Mouse (Mus musculus): ENCODE measurements around the gene Unc93b1. TPM values are rescaled to one million over a fixed set of nuclear protein-coding genes. Genes with fewer than 3 reads are reported as not detected.
"Not testable (repeated sequence)": the region's sequence is repeated elsewhere in the genome, so short reads cannot be mapped to it uniquely, and the experiment has no call there.

Unc93b1 gene
- polyA plus RNA-seq, 1 experiment, result 174 TPM

DNA sequence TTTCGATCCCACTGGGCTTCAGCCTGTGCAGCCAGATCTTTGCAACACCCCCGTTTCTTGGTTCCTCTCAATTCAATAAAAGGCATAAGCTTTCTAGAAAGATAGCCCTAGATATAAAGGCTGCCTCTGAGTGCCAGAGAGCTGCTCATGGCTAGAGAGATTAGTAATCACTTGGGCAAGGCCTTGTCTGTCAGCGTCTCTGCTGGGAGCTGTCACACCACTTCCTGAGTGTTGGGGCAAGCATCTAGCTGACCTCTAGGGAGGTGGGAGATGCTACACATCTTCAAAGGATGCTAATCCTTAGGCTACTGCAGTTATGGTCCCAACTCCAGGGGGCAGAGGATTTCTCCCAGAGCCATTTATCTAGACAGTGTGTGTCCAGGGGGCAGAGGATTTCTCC lies 32.3 kb downstream of the Unc93b1 start:
- DNase-seq, result no peak
- no peaks in the 10 kb centered on the region for H3K36me3 ChIP-seq (ENCODE audit: control insufficient read depth, insufficient read depth, low read length)
- no peaks in the 10 kb centered on the region for H3K4me1 ChIP-seq (replicated peaks; ENCODE audit: control insufficient read depth, insufficient read depth, low read length)
- WGBS, result 77% methylated on average over 3 of the region's 3 CpGs
- H3K27ac ChIP-seq (ENCODE audit: control insufficient read depth, insufficient read depth, low read length), result no peak overlapping the region
- TF ChIP-seq POLR2A (IDR thresholded peaks at IDR 0.05; ENCODE audit: control insufficient read depth, extremely low read depth, insufficient read depth, low read length, poor library complexity) (no peak), CTCF (IDR thresholded peaks at IDR 0.05; ENCODE audit: borderline replicate concordance, control insufficient read depth, extremely low read depth, insufficient read depth, low read length, poor library complexity) (no peak)
- no peak overlapping the region for H3K4me3 ChIP-seq (ENCODE audit: control insufficient read depth, insufficient read depth, low read length)
- H3K27me3 ChIP-seq (ENCODE audit: control insufficient read depth, insufficient read depth, low read length), result no peaks in the 10 kb centered on the region

DNA sequence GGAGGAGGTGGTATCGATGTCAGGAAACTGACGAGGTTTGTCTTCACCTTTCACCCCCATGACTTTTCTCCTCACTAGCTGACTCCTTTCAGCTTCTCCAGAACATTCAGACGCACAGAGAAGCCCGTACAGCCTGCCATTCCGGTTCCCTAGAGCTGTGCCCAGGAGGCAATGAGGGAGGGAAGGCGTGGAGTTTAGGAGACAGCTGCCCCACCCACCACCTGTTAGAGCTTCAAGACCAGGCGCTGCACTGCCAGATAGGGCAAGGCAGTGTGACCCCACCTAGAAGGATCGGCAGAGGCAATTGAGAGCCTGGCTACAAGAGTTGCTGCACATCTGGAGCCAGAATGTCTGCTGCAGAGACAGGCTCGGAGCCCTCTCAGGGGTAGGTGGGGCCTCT lies 37.2 kb downstream of the Unc93b1 start, which contains the start of gene Aldh3b2:
TSS of gene Aldh3b2 (plus strand) at position 100 of the 400 bp plus-strand sequence.
- 79% methylated on average over 9 of the region's 9 CpGs for WGBS
- H3K27me3 ChIP-seq (ENCODE audit: control insufficient read depth, insufficient read depth, low read length), result no peaks in the 10 kb centered on the region
- TF ChIP-seq CTCF (IDR thresholded peaks at IDR 0.05; ENCODE audit: borderline replicate concordance, control insufficient read depth, extremely low read depth, insufficient read depth, low read length, poor library complexity) (no peak), POLR2A (IDR thresholded peaks at IDR 0.05; ENCODE audit: control insufficient read depth, extremely low read depth, insufficient read depth, low read length, poor library complexity) (no peak)
- H3K4me1 ChIP-seq (replicated peaks; ENCODE audit: control insufficient read depth, insufficient read depth, low read length), result no peaks in the 10 kb centered on the region
- no peak within 1 kb of the TSS for H3K27ac ChIP-seq (ENCODE audit: control insufficient read depth, insufficient read depth, low read length)
- H3K4me3 ChIP-seq (ENCODE audit: control insufficient read depth, insufficient read depth, low read length), result no peak within 1 kb of the TSS
- DNase-seq, result no peak
- H3K36me3 ChIP-seq (ENCODE audit: control insufficient read depth, insufficient read depth, low read length), result no peaks in the 10 kb centered on the region

DNA sequence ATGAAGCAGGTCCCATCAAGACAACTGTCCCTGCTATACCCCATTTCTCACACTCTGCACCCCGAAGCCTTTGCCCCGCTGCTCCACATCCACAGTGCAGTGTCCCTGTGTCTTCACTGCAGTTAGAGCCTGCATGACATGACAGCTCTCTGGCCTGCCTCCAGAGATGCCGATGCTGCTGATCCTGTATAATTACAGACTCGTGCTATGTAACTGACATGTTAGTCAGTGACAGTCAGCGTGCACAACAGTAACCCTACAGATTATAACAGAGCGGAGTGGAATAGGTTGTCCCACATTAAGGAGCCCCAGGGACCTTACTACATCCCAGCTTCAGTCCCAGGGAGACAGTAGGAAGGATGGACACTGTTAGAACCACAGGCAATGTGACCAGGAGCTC lies 39.6 kb downstream of the Unc93b1 start:
- H3K36me3 ChIP-seq (ENCODE audit: control insufficient read depth, insufficient read depth, low read length); H3K4me3 ChIP-seq (ENCODE audit: control insufficient read depth, insufficient read depth, low read length); H3K27me3 ChIP-seq (ENCODE audit: control insufficient read depth, insufficient read depth, low read length); H3K4me1 ChIP-seq (replicated peaks; ENCODE audit: control insufficient read depth, insufficient read depth, low read length); DNase-seq; H3K27ac ChIP-seq (ENCODE audit: control insufficient read depth, insufficient read depth, low read length): not testable (repeated sequence)
- 97% methylated on average over 6 of the region's 6 CpGs for WGBS

DNA sequence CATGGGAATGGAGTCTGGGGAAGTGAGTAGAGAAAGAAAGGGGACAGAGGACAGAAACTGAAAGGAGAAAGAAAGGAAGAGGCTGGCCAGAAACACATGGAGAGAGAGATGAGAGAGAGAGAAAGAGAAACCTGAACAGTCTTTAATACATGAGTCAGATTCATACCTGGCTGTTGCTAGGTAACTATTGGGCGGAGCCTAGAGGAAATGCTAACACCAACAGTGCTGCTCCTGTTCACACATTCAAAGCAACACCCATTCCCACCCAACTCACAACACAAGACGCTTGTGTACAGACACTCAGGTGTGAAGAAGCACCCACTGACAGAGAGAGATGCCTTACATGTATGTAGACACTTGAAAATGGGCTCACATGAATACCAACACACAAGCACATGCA lies 40.9 kb downstream of the Unc93b1 start:
- no peak for DNase-seq
- Histone ChIP-seq H3K27ac (ENCODE audit: control insufficient read depth, insufficient read depth, low read length) (no peak overlapping the region), H3K4me1 (replicated peaks; ENCODE audit: control insufficient read depth, insufficient read depth, low read length) (no peaks in the 10 kb centered on the region), H3K27me3 (ENCODE audit: control insufficient read depth, insufficient read depth, low read length) (no peaks in the 10 kb centered on the region), H3K4me3 (ENCODE audit: control insufficient read depth, insufficient read depth, low read length) (no peak overlapping the region), H3K36me3 (ENCODE audit: control insufficient read depth, insufficient read depth, low read length) (no peaks in the 10 kb centered on the region)
- 93% methylated on average over 2 of the region's 2 CpGs for whole genome bisulfite sequencing
- no peak for TF ChIP-seq POLR2A (IDR thresholded peaks at IDR 0.05; ENCODE audit: control insufficient read depth, extremely low read depth, insufficient read depth, low read length, poor library complexity)
- no peak for TF ChIP-seq CTCF (IDR thresholded peaks at IDR 0.05; ENCODE audit: borderline replicate concordance, control insufficient read depth, extremely low read depth, insufficient read depth, low read length, poor library complexity)

DNA sequence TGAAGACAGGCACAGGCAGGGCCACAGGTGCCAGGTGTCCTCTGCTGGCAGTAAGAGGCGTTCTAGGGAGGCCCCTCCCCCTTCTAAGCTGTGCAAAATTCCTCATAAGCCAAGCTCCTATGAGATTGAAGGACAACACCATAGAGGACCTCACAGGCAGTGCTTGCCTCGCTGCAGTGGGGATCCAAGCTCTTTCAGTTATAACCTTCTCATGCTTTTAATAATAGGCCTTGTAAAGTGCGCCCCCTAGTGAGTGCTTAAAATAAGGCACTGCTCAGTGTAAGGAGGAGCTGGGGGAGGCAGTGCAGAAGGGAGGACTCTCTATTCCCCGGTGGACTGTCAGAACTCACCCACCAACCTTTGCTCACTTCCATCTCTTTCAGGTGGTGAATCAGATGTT lies 45.3 kb downstream of the Unc93b1 start:
- TF ChIP-seq CTCF (IDR thresholded peaks at IDR 0.05; ENCODE audit: borderline replicate concordance, control insufficient read depth, extremely low read depth, insufficient read depth, low read length, poor library complexity) (no peak), POLR2A (IDR thresholded peaks at IDR 0.05; ENCODE audit: control insufficient read depth, extremely low read depth, insufficient read depth, low read length, poor library complexity) (no peak)
- Histone ChIP-seq H3K27me3 (ENCODE audit: control insufficient read depth, insufficient read depth, low read length) (no peaks in the 10 kb centered on the region), H3K4me1 (replicated peaks; ENCODE audit: control insufficient read depth, insufficient read depth, low read length) (peaks cover 8% of the 10 kb centered on the region), H3K4me3 (ENCODE audit: control insufficient read depth, insufficient read depth, low read length) (no peak overlapping the region), H3K27ac (ENCODE audit: control insufficient read depth, insufficient read depth, low read length) (no peak overlapping the region), H3K36me3 (ENCODE audit: control insufficient read depth, insufficient read depth, low read length) (no peaks in the 10 kb centered on the region)
- DNase-seq, result peak; percentile 84
- WGBS, result 13% methylated on average over 4 of the region's 4 CpGs

DNA sequence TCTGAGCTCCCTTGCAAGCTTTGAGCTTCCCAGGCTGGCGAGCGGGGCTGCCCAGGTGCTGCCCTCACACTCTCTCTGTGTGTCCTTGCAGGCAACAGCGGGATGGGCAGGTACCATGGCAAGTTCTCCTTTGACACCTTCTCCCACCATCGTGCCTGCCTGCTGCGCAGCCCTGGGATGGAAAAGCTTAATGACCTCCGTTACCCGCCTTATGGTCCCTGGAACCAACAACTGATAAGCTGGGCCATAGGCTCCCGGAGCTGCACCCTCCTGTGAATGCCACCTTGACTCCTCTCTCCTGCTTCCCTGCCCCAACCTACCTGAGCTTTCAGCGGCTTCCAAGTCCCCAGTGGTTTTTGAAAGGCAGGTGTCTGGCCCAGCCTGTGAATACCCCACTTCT lies 45.9 kb downstream of the Unc93b1 start:
- Histone ChIP-seq H3K4me1 (replicated peaks; ENCODE audit: control insufficient read depth, insufficient read depth, low read length) (peaks cover 11% of the 10 kb centered on the region), H3K27me3 (ENCODE audit: control insufficient read depth, insufficient read depth, low read length) (no peaks in the 10 kb centered on the region), H3K4me3 (ENCODE audit: control insufficient read depth, insufficient read depth, low read length) (no peak overlapping the region), H3K36me3 (ENCODE audit: control insufficient read depth, insufficient read depth, low read length) (no peaks in the 10 kb centered on the region), H3K27ac (ENCODE audit: control insufficient read depth, insufficient read depth, low read length) (no peak overlapping the region)
- no peak for TF ChIP-seq CTCF (IDR thresholded peaks at IDR 0.05; ENCODE audit: borderline replicate concordance, control insufficient read depth, extremely low read depth, insufficient read depth, low read length, poor library complexity)
- TF ChIP-seq POLR2A (IDR thresholded peaks at IDR 0.05; ENCODE audit: control insufficient read depth, extremely low read depth, insufficient read depth, low read length, poor library complexity), result no peak
- 87% methylated on average over 9 of the region's 9 CpGs for WGBS
- no peak for DNase-seq

DNA sequence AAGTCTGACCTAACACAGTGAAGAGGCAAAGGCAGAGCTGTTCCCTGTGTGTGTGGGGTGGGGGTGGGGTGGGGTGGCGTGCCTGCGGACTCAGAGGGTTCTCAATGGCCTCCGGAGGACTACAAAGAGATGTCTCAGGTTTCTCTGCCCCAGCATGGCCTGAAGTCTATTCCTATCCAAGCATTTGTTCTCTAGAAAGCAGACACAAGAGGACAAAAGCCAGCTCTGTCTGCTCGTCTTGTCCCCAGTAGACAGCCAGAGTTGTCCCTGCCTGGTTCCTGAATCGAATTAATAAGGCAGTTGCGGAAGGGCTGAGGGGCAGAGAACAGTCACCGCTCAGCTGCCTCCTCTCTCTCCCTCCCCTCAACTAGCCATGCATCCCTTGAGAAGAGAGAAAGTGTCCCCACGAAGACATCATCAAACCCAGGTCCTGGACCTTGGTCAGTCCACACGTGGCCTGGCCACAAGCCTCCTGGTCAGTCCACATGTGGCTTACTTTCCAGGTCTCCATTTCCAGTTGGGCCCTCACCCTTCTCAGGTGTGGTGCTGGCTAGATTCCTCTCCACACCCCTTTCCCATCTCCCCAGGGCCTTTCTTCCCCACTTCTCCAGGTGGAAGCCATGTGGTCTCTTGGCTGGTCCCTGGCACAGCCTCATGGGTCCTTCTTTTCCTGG lies 48.7 kb downstream of the Unc93b1 start:
- 92% methylated on average over 9 of the region's 9 CpGs for WGBS
- Histone ChIP-seq H3K4me3 (ENCODE audit: control insufficient read depth, insufficient read depth, low read length) (no peak overlapping the region), H3K4me1 (replicated peaks; ENCODE audit: control insufficient read depth, insufficient read depth, low read length) (peaks cover 16% of the 10 kb centered on the region), H3K27ac (ENCODE audit: control insufficient read depth, insufficient read depth, low read length) (no peak overlapping the region), H3K27me3 (ENCODE audit: control insufficient read depth, insufficient read depth, low read length) (no peaks in the 10 kb centered on the region), H3K36me3 (ENCODE audit: control insufficient read depth, insufficient read depth, low read length) (no peaks in the 10 kb centered on the region)
- no peak for TF ChIP-seq POLR2A (IDR thresholded peaks at IDR 0.05; ENCODE audit: control insufficient read depth, extremely low read depth, insufficient read depth, low read length, poor library complexity)
- TF ChIP-seq CTCF (IDR thresholded peaks at IDR 0.05; ENCODE audit: borderline replicate concordance, control insufficient read depth, extremely low read depth, insufficient read depth, low read length, poor library complexity), result no peak
- DNase-seq, result no peak
